Mouse (Mus musculus) inflammation-experienced regulatory T-cells, adult 6 months (primary cell): Measurements from ENCODE around the gene Helb. TPM values are rescaled to one million over a fixed set of nuclear protein-coding genes. Genes with fewer than 3 reads are reported as not detected.
"Not testable (repeated sequence)": the region's sequence is repeated elsewhere in the genome, so short reads cannot be mapped to it uniquely, and the experiment has no call there.

ENCODE experiments used
- ATAC-seq: one replicate; pipeline ENCODE4 v1.8.0; 2017
- polyA plus RNA-seq, 3 experiments: library from polyadenylated mRNA; unstranded; fragments of 100-300 nt; shearing (Covaris generic); gene quantifications; one replicate each; pipeline ENCODE4 v1.2.1; 2017

The Helb gene
- polyA plus RNA-seq, result 10 to 100 TPM in 2 of 3 experiments, 1 to 10 TPM in 1; 8.9 to 11.3 (median 10.3) TPM

GRCm38 (mm10) chr10:120112507-120113396 lies at the start of gene Helb:
Helb (minus strand) TSS chr10:120112987.
- peak; percentile 97 for ATAC-seq

- ATAC-seq, result no peak
Measured at GRCm38 (mm10) chr10:120160533-120160932, 47.7 kb upstream of the Helb start.

GRCm38 (mm10) chr10:120153911-120154310 lies 41.1 kb upstream of the Helb start:
- no peak for ATAC-seq

GRCm38 (mm10) chr10:120151672-120152071 lies 38.9 kb upstream of the Helb start:
- ATAC-seq, result no peak

- peak; percentile 38 for ATAC-seq
Measured at GRCm38 (mm10) chr10:120140916-120141516, 28.2 kb upstream of the Helb start.

GRCm38 (mm10) chr10:120140193-120140592 lies 27.4 kb upstream of the Helb start:
- no peak for ATAC-seq

- no peak for ATAC-seq
Measured at GRCm38 (mm10) chr10:120136020-120136562, 23.3 kb upstream of the Helb start.

GRCm38 (mm10) chr10:120133697-120134096 lies 20.9 kb upstream of the Helb start:
- ATAC-seq, result no peak

GRCm38 (mm10) chr10:120130621-120131020 lies 17.8 kb upstream of the Helb start:
- peak; percentile 48 for ATAC-seq

GRCm38 (mm10) chr10:120128601-120129277 lies 16.0 kb upstream of the Helb start:
- ATAC-seq, result no peak

- ATAC-seq, result peak; percentile 16
Measured at GRCm38 (mm10) chr10:120125465-120125857, 12.7 kb upstream of the Helb start.

GRCm38 (mm10) chr10:120124801-120125464 lies 12.1 kb upstream of the Helb start:
- ATAC-seq, result peak; percentile 91

GRCm38 (mm10) chr10:120123721-120124120 lies 10.9 kb upstream of the Helb start:
- no peak for ATAC-seq

GRCm38 (mm10) chr10:120115249-120115648 lies 2.5 kb upstream of the Helb start:
- ATAC-seq, result no peak

GRCm38 (mm10) chr10:120114493-120114892 lies 1.7 kb upstream of the Helb start:
- no peak for ATAC-seq

GRCm38 (mm10) chr10:120113980-120114379 lies 1.2 kb upstream of the Helb start:
- no peak for ATAC-seq

- ATAC-seq, result not testable (repeated sequence)
Measured at GRCm38 (mm10) chr10:120113482-120113881, 695 bp upstream of the Helb start.

GRCm38 (mm10) chr10:120111691-120112319 lies 982 bp downstream of the Helb start:
- no peak for ATAC-seq

- ATAC-seq, result no peak
Measured at GRCm38 (mm10) chr10:120100806-120101205, 12.0 kb downstream of the Helb start.

- no peak for ATAC-seq
Measured at GRCm38 (mm10) chr10:120097564-120097963, 15.2 kb downstream of the Helb start.

- no peak for ATAC-seq
Measured at GRCm38 (mm10) chr10:120095716-120096115, 17.1 kb downstream of the Helb start.

- no peak for ATAC-seq
Measured at GRCm38 (mm10) chr10:120095136-120095535, 17.7 kb downstream of the Helb start.
